Mouse (Mus musculus): ENCODE results near the gene Zfhx3. TPM values are rescaled to one million over a fixed set of nuclear protein-coding genes. Genes with fewer than 3 reads are reported as not detected.

The Zfhx3 gene
- total RNA-seq, 2 experiments from 2014 or later: 4.3 to 4.6 TPM

DNA sequence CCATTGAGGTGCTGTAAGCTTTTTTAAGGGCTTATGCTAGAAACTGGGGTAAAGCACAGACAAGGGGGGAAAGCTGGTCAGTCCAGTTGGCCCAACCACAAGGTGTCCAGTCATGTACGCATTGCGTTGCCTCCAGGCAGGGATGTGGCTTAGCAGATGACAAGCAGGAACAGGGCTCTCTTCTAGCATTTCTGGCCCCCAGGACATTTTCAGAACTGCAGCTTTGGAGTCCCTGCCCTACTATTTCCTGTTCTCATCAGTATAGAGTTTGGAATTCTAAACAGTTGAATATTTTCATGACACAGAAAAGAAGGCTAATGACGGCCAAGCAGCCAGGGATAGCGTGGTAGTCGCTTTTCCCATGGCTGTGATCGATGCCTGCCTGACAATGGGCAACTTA lies 706.5 kb downstream of the Zfhx3 start:
- H3K4me3 ChIP-seq: no peak overlapping the region
- H3K27ac ChIP-seq: no peak overlapping the region
- no peak for DNase-seq (ENCODE audit: low spot score in 2 of 2)
- no peak for TF ChIP-seq CTCF (conservative IDR thresholded peaks at IDR 0.05)

DNA sequence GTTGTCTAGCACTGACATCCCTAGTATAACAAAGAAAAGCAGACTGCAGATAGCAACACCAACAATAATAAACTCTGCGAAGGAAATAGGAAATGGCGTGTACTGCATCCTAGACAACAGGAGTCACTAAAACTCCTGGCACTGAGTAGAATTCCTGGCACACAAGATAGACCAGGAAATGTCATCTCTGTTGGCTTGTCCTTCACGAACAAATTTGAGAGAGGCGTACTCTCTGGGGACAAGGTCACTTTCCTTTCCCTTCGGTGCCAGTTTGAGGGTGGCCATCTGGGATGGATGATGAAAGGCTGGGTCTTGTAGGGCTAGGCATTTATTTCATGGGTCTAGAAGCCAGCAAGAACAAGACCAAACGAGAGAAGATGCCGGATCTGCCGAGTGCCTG lies 708.4 kb downstream of the Zfhx3 start:
- no peak overlapping the region for H3K27ac ChIP-seq
- no peak overlapping the region for H3K4me3 ChIP-seq
- no peak for DNase-seq (ENCODE audit: low spot score in 2 of 2)
- no peak for TF ChIP-seq CTCF (conservative IDR thresholded peaks at IDR 0.05)

- TF ChIP-seq CTCF (conservative IDR thresholded peaks at IDR 0.05): no peak
- no peak for DNase-seq (ENCODE audit: low spot score in 2 of 2)
- Histone ChIP-seq H3K27ac (no peak overlapping the region), H3K4me3 (no peak overlapping the region)
Observed at GRCm38 (mm10) chr8:108661486-108662093, 719.1 kb downstream of the Zfhx3 start.

GRCm38 (mm10) chr8:108662766-108663165 lies 720.3 kb downstream of the Zfhx3 start:
- DNase-seq (ENCODE audit: low spot score in 2 of 2): no peak
- Histone ChIP-seq H3K4me3 (no peak overlapping the region), H3K27ac (no peak overlapping the region)
- TF ChIP-seq CTCF (conservative IDR thresholded peaks at IDR 0.05): no peak

- DNase-seq (ENCODE audit: low spot score in 2 of 2): no peak
- no peak for TF ChIP-seq CTCF (conservative IDR thresholded peaks at IDR 0.05)
- Histone ChIP-seq H3K4me3 (no peak overlapping the region), H3K27ac (no peak overlapping the region)
Observed at GRCm38 (mm10) chr8:108671939-108672515, 729.6 kb downstream of the Zfhx3 start.

- DNase-seq (ENCODE audit: low spot score in 2 of 2): no peak
- TF ChIP-seq CTCF (conservative IDR thresholded peaks at IDR 0.05): no peak
- no peak overlapping the region for H3K27ac ChIP-seq
- no peak overlapping the region for H3K4me3 ChIP-seq
Observed at GRCm38 (mm10) chr8:108675001-108675525, 732.6 kb downstream of the Zfhx3 start.

DNA sequence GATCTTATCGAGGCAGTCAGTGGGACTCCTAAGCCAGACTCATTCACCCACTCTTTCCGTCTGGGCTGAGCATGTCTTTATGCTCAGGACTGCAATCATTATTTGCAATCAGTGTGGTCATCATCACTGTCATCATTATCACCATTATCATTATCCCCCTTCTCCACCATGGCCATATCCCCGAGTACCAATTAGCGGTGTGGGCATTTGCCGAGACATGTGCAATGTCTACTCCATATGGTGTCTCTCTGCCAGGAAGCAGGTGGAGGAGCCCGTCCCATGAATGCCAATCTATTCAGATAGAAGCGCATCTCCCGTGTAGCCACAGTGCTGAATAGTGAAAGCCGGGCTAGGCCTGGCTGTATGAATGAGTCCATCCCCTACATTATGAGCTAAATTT lies 747.2 kb downstream of the Zfhx3 start:
- no peak for DNase-seq (ENCODE audit: low spot score in 2 of 2)
- Histone ChIP-seq H3K4me3 (no peak overlapping the region), H3K27ac (no peak overlapping the region)
- TF ChIP-seq CTCF (conservative IDR thresholded peaks at IDR 0.05): no peak

DNA sequence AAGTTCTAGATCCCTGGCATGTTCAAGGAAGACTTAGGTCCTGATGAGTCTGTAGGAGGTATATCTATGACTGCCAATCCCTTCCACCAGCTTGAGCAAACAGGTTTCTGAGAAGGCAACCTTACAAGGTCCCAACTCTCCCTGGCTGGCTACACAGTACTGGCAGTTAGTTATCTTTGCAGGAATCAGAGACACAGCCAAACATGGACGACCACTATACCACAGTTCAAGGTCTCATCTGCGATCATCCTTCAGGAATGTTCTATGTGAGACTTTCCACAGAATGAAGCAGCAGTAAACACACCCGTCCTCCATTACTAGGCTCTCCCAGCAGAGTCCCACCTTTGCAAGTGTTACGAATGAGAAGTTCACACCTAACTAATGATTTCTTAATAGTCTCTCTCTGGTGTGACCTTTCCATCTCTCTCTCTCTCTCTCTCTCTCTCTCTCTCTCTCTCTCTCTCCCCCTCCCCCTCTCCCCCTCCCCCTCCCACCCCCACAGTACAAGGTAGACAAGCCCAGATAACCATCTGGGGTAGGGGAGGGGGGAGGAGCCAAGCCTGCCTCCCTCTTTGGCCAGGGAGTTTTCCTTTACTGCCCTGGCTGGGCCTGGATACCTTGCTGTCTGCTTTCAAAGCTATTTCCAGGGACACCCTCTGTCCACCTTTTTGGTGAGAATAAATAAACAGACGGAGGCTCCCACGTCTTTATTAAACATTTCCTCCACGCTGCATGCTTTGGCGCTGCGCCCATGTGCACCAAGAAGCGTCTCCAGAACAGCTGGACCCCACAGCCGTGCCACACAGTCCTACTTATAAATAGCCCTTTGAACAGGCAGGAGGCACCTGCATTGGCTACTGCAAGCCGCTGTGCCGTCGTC lies 748.4 kb downstream of the Zfhx3 start:
- no peak overlapping the region for H3K4me3 ChIP-seq
- TF ChIP-seq CTCF (conservative IDR thresholded peaks at IDR 0.05): no peak
- DNase-seq (ENCODE audit: low spot score in 2 of 2): no peak
- H3K27ac ChIP-seq: no peak overlapping the region

DNA sequence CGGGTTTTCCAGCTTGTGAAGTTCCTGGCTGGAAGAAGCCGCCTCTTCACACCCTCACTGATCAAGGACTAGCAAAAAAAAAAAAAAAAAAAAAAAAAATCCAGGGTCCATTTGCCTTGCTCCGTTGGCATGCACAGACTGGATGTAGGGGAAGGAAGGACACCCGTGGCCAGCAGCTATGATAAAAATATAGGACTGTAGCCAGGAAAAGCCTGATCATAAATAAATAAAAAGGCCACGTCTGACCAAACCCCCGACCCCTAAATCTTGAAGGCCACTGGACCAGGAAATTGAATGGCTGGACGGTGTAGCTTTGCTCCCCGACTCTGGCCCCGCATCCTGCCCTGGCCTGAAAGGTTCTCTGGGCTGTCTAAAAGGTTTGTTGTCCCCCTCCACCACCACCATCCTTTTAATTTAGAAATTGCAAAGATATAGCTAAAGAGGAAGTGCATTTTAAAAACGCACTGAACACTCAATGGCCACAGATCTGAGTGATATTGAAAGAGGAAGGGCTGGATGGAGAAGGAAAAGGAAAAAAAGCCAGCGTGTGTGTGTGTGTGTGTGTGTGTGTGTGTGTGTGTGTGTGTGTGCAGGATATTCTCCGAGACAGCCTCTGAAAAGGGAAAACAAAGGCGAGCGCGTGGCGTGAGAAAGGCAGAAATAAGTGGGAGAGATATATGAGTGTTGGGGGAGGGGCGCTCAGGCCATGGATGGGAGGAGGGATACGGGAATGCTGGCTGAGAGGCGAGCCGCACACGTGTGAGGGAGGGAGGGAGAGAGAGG lies 749.2 kb downstream of the Zfhx3 start:
- no peak for DNase-seq (ENCODE audit: low spot score in 2 of 2)

DNA sequence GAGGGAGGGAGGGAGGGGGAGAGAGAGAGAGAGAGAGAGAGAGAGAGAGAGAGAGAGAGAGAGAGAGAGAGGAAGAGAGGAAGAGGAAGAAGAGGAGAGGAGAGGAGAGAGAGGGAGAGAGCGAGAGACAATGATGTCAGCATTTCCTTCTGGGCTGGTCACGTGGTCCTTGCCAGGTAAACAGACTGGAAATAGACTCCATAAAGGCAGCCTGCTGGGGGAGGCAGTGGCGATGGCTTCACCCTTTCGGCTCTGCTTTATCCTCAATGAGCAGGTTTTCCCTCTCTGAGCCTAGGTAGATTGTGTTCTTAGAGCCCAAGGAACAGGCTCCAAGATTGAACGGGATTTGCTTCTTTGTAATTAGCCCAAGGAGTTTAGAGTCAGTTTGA lies 749.8 kb downstream of the Zfhx3 start:
- DNase-seq (ENCODE audit: low spot score in 2 of 2): no peak
- H3K27ac ChIP-seq: no peak overlapping the region
- H3K4me3 ChIP-seq: no peak overlapping the region
- TF ChIP-seq CTCF (conservative IDR thresholded peaks at IDR 0.05): no peak

More for the DNA sequence above, 749.2 kb downstream of the Zfhx3 start:
- H3K4me3 ChIP-seq: no peak overlapping the region
- no peak overlapping the region for H3K27ac ChIP-seq
- TF ChIP-seq CTCF (conservative IDR thresholded peaks at IDR 0.05): no peak

DNA sequence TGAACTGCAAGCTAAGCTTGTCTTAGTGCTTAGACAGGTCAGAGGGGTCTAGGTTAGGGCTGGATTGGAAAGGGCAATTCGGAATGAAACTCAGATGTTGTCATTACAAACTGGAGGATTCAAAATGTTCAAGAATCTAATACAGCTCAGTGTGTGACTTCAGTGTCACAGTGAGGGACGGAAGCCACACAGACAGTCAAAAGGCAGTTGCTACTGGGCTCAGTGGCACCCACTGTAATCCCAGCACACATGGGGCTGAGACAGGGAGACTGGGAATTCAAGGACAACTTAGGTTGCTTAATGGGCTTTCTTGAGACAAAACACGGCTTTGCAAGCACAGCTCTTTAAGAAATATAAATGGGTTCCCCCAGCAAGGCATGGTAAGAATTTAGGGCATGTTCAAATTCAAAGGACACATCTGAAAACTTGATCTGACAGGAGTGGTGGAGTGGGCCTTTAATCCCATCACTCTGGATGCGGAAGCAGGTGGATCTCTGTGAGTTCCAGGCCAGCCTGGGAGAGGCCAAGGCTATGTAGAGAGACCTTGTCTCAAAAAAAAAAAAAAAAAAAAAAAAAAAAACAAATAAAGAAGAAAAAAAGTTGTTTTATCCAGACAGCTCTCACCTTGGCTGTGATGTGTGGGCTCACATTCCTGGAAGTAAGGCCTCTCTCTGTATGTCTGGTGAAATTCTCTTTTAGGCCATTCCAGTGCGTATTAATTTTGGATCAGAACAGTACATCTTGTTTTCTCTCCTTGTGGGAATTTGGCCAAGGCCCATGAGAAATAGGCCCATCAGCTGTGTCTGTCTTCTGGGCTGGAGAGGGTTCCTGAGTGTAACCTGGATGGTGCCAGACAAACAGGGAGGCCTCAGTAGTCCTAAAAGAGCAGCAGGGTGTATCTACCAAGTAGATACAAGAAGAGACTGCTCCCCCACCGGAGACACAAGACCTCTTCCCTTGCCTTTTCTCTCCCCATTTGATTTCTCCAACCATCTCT lies 750.5 kb downstream of the Zfhx3 start:
- Histone ChIP-seq H3K27ac (no peak overlapping the region), H3K4me3 (no peak overlapping the region)
- no peak for TF ChIP-seq CTCF (conservative IDR thresholded peaks at IDR 0.05)
- no peak for DNase-seq (ENCODE audit: low spot score in 2 of 2)

DNA sequence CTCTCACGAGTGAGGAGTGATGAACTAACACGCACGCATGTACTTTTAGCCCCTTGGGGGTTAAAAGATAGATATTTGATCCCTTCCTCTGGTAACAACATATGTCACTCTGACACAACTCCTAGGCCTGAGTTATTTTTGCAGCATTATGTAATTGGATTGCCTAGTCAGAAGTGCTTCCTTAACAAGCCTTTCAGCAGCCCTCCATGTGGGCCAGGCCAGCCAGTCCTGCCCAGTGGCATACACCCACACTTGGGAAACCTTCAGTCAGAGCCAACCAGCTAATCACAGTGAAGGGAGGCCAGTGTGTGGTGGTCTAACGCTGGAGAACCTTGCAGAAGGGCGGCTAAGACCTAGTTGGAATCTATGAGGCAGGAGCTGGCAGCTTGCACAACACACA lies 751.4 kb downstream of the Zfhx3 start:
- no peak overlapping the region for H3K4me3 ChIP-seq
- DNase-seq (ENCODE audit: low spot score in 2 of 2): no peak
- no peak overlapping the region for H3K27ac ChIP-seq
- TF ChIP-seq CTCF (conservative IDR thresholded peaks at IDR 0.05): no peak

Measured in layer of hippocampus, adult 2 months (tissue).